Mouse (Mus musculus): ENCODE data around the gene Hyal3.

- TF ChIP-seq POLR2A (IDR thresholded peaks at IDR 0.05; ENCODE audit: low read depth, low read length) (no peak), CTCF (conservative IDR thresholded peaks at IDR 0.05; ENCODE audit: insufficient read depth, insufficient read length, low read depth, low read length) (no peak)
These were observed 32.7 kb upstream of the Hyal3 start for GRCm38 (mm10) chr9:107547957-107548356.

Data from kidney, adult 2 months (tissue).